Mouse (Mus musculus) lung, embryonic 14.5 days (tissue): ENCODE data around the gene Olfr351. TPM values are rescaled to one million over a fixed set of nuclear protein-coding genes. Genes with fewer than 3 reads are reported as not detected.

Source experiments
- ATAC-seq: fragments of 200-750 bp; cut with Nextera tagmentation; 2 replicates; pipeline ENCODE4 v1.8.0; 2017; ENCODE audit warnings: mild to moderate bottlenecking, moderate TSS enrichment, moderate library complexity; ENCODE audit not compliant: insufficient read depth
- DNase-seq: peaks from one replicate; pipeline ENCODE4 v3.0.0-alpha.2; 2015
- H3K27ac ChIP-seq: fragments of 300-500 bp; sonication (generic); 2 replicates; pipeline ENCODE4 v1.5.1; 2014; ENCODE audit warnings: low read depth, mild to moderate bottlenecking, moderate library complexity
- H3K27me3 ChIP-seq: fragments of 300-500 bp; sonication (generic); 2 replicates; pipeline ENCODE4 v1.6.1; 2014; ENCODE audit warnings: low read length, control low read depth; ENCODE audit not compliant: insufficient read depth
- H3K36me3 ChIP-seq: fragments of 300-500 bp; sonication (generic); 2 replicates; pipeline ENCODE4 v1.6.1; 2014; ENCODE audit warnings: control low read depth; ENCODE audit not compliant: insufficient read depth
- H3K4me1 ChIP-seq: fragments of 300-500 bp; sonication (generic); 2 replicates; pipeline ENCODE4 v1.6.1; 2014; ENCODE audit warnings: antibody characterized with exemption, control low read depth; ENCODE audit not compliant: insufficient read depth
- H3K4me2 ChIP-seq: fragments of 300-500 bp; sonication (generic); 2 replicates; pipeline ENCODE4 v1.6.1; 2014; ENCODE audit warnings: mild to moderate bottlenecking
- H3K4me3 ChIP-seq: fragments of 300-500 bp; sonication (generic); 2 replicates; pipeline ENCODE4 v1.5.1; 2014; ENCODE audit warnings: low read depth, low read length
- H3K9ac ChIP-seq: fragments of 300-500 bp; sonication (generic); 2 replicates; pipeline ENCODE4 v1.6.1; 2014
- H3K9me3 ChIP-seq: fragments of 300-500 bp; sonication (generic); 2 replicates; pipeline ENCODE4 v1.6.1; 2016; ENCODE audit warnings: low read depth, low read length, control low read depth
- CTCF ChIP-seq: IDR thresholded peaks from 2 replicates; pipeline ENCODE4 v1.5.1; 2016; ENCODE audit warnings: antibody characterized with exemption, low read depth
- WGBS: fragments of 180-500 bp; shearing (Covaris S2); extraction: QIAGEN DNeasy Blood & Tissue Kit; methylation state at CpG from one replicate; pipeline ENCODE4 v1.1.7; 2014; 5-methylcytosine and 5-hydroxymethylcytosine counted together
- polyA plus RNA-seq: library from polyadenylated mRNA; unstranded; fragments of >200 nt; fragmentation: Nextera tagmentation; extraction: Ambion mirVana; gene quantifications from 2 replicates; pipeline ENCODE4 v1.2.1, GENCODE M21; 2014

Gene Olfr351
- polyA plus RNA-seq: not detected in 2 replicates

DNA sequence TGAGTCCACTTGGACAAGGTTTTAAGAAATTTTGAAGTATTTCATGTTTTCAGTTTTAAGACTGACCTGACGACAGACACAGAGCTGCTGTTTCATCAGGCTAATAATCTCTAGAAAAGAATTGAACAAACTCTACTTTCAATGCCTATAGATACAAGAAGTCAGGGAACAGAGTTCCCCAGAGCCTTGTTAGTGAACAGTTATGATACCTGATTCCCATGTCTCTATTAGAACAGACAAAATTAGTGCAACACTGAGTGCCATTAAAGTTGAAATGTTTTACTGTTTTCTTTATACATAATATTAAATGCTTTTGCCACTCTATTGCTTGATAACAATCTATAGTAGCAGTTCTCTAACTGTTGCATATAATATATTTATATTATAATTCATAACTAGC lies at the start of gene Olfr351:
Gene Olfr351 (minus strand): TSS at position 101 of the 400 bp plus-strand sequence.
- ATAC-seq: no peak

DNA sequence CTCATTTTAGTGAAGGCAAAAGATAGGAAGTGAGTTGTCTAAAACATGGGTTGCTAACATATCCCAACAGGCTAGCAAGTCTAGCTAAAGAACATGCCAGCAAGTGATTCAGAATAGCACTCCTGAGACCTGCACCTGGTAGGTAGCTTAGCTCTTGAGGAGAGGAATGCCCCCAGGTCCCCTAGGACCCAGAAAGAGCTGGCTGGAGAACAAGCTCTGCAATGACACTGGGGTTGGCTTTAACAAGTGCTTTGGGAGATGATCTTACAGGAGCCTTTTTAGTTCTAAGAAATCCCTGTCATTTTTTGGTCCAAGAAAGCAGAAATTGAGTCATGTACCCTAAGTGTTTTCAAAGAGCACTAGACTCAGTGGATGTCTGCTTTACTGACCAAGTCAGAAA lies 42.9 kb upstream of the Olfr351 start, which contains the start of gene Olfr354:
Gene Olfr354 (plus strand): TSS at position 301 of the 400 bp plus-strand sequence.
- Histone ChIP-seq H3K27me3 (no peaks in the 10 kb centered on the region), H3K9me3 (no peaks in the 10 kb centered on the region), H3K4me1 (no peaks in the 10 kb centered on the region), H3K9ac (no peak within 1 kb of the TSS), H3K4me3 (no peak within 1 kb of the TSS), H3K4me2 (no peak within 1 kb of the TSS), H3K27ac (no peak within 1 kb of the TSS), H3K36me3 (no peaks in the 10 kb centered on the region)
- ATAC-seq (no peak), DNase-seq (no peak)
- no peak for TF ChIP-seq CTCF

More for the DNA sequence above, at the start of gene Olfr351:
- DNase-seq: no peak
- H3K9me3 ChIP-seq: no peaks in the 10 kb centered on the region
- H3K9ac ChIP-seq: no peak within 1 kb of the TSS
- H3K27ac ChIP-seq: no peak within 1 kb of the TSS
- no peaks in the 10 kb centered on the region for H3K36me3 ChIP-seq
- no peaks in the 10 kb centered on the region for H3K4me1 ChIP-seq
- TF ChIP-seq CTCF: no peak
- 71% methylated on average over 1 of the region's 1 CpGs for WGBS
- H3K27me3 ChIP-seq: no peaks in the 10 kb centered on the region
- H3K4me3 ChIP-seq: no peak within 1 kb of the TSS
- no peak within 1 kb of the TSS for H3K4me2 ChIP-seq

DNA sequence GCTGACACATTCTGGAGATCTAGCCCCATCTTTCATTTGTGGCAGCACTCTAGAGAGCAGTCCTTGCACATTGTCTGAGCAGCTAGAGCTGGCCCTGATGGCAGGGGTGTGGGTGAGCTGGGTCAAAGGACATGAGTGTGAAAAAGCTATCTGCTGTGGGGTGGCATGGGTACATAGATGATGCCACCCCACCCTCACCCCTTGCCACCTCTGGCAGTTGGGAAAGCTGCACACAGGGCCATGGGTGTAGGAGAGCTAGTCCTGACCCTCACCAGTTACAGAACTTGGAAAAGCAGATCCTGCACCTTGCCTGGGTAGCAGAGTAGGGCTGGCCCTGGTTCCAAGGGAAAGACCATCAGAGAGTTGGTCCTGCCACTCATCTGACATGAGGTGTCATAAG lies 34.7 kb upstream of the Olfr351 start:
- Histone ChIP-seq H3K36me3 (no peaks in the 10 kb centered on the region), H3K9me3 (no peaks in the 10 kb centered on the region), H3K27me3 (no peaks in the 10 kb centered on the region), H3K9ac (no peak overlapping the region), H3K4me2 (no peak overlapping the region), H3K4me1 (no peaks in the 10 kb centered on the region), H3K27ac (no peak overlapping the region), H3K4me3 (no peak overlapping the region)
- no peak for TF ChIP-seq CTCF
- no peak for ATAC-seq
- no peak for DNase-seq

DNA sequence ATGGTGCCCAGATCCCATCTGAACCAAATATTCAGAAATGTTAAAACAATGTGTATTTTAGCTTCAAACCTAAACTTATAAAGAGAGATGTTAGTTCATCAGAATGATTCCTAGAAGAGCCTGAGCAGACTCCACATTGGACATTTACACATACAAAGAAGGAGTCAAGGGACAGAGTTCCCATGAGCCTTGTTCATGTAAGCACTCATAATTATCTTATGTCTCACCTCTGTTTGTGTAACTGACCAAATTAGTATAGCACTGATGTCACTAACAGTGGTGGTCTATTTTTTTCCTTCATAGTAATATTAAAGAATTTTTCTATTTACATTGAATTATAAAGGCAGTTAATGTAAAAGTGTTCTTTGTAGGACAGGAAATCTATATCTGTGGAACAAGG lies 30.4 kb upstream of the Olfr351 start, which contains the start of gene Olfr353:
Gene Olfr353 (minus strand): TSS at position 101 of the 400 bp plus-strand sequence.
- Histone ChIP-seq H3K4me1 (no peaks in the 10 kb centered on the region), H3K4me3 (no peak within 1 kb of the TSS), H3K9me3 (no peaks in the 10 kb centered on the region), H3K27me3 (no peaks in the 10 kb centered on the region), H3K27ac (no peak within 1 kb of the TSS), H3K9ac (no peak within 1 kb of the TSS), H3K4me2 (no peak within 1 kb of the TSS), H3K36me3 (no peaks in the 10 kb centered on the region)
- TF ChIP-seq CTCF: no peak
- ATAC-seq (no peak), DNase-seq (no peak)

DNA sequence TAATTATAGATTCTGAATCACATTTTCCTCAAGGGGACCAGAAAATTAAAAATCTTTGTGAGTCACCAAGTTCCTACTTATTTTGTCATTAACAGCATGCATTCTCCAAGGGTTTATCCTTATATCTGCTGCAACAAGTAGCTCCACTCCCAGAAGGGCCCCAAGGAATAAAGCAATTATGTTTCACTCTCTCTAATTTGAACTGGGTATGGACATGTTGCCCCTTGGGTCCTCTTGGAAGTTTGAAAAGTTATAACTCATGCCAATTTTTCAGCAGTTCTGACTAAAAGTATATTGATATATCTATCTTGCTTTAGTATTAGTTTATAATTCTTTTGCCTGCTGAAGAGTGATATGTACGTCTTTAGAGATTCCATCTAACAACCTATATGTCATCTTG lies 5.7 kb upstream of the Olfr351 start, which contains the start of gene Olfr352:
Gene Olfr352 (plus strand): TSS at position 301 of the 400 bp plus-strand sequence.
- H3K4me1 ChIP-seq: no peaks in the 10 kb centered on the region
- no peak within 1 kb of the TSS for H3K4me3 ChIP-seq
- no peak within 1 kb of the TSS for H3K27ac ChIP-seq
- DNase-seq: no peak
- H3K27me3 ChIP-seq: no peaks in the 10 kb centered on the region
- no peak within 1 kb of the TSS for H3K4me2 ChIP-seq
- no peak for TF ChIP-seq CTCF
- H3K36me3 ChIP-seq: no peaks in the 10 kb centered on the region
- no peaks in the 10 kb centered on the region for H3K9me3 ChIP-seq
- no peak within 1 kb of the TSS for H3K9ac ChIP-seq
- no peak for ATAC-seq
- 82% methylated on average over 1 of the region's 1 CpGs for WGBS

DNA sequence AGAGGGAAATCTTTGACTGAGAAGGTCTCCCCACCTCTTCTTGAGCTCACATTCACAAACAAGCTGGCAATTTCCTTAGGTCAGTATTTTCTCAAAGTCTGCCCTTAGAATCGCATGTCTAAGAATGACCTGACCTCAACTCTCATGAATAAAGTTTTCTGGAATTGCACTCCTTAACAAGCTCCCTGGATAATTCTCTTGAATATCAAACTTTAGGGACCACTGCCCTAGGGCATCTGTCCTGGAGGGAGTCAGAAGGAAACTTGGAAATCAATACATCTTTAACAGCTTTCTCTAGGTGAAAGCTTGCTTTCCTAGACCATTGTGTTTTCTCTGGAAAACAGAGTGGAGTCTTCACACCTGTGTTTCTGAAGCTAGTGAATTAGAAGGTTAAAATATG lies 16.4 kb downstream of the Olfr351 start, which contains the start of gene Olfr350:
Gene Olfr350 (plus strand): TSS at position 301 of the 400 bp plus-strand sequence.
- Histone ChIP-seq H3K27me3 (no peaks in the 10 kb centered on the region), H3K4me1 (no peaks in the 10 kb centered on the region), H3K4me2 (no peak within 1 kb of the TSS), H3K36me3 (no peaks in the 10 kb centered on the region), H3K9ac (no peak within 1 kb of the TSS), H3K4me3 (no peak within 1 kb of the TSS), H3K9me3 (no peaks in the 10 kb centered on the region; the same call in 1 of the 2 replicates), H3K27ac (no peak within 1 kb of the TSS)
- 83% methylated on average over 1 of the region's 1 CpGs for WGBS
- ATAC-seq (no peak), DNase-seq (no peak)
- TF ChIP-seq CTCF: no peak

DNA sequence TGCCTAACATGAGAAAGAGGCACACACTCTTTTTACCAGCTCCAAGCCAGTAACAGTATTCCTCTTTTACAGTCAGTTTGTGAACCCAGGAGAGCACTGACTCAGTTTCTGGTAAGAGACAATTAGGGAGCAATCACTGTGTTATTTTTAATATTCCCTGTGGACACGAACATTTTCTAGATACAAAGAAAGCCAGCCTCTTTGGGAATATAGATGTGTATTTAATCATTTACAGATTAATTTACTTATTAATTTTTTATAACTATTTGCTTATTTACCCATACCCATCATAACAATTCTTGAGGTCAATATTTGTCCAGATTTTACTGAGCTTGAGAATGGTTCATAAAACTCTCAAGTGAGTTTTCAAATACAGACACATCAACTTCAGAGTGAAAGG lies 45.5 kb downstream of the Olfr351 start, which contains the start of gene Olfr3:
Gene Olfr3 (minus strand): TSS at position 101 of the 400 bp plus-strand sequence.
- no peak within 1 kb of the TSS for H3K9ac ChIP-seq
- no peaks in the 10 kb centered on the region; the same call in 1 of the 2 replicates for H3K9me3 ChIP-seq
- no peaks in the 10 kb centered on the region for H3K36me3 ChIP-seq
- H3K4me2 ChIP-seq: no peak within 1 kb of the TSS
- H3K4me3 ChIP-seq: no peak within 1 kb of the TSS
- no peak within 1 kb of the TSS for H3K27ac ChIP-seq
- H3K4me1 ChIP-seq: no peaks in the 10 kb centered on the region
- ATAC-seq (no peak), DNase-seq (no peak)
- no peaks in the 10 kb centered on the region for H3K27me3 ChIP-seq
- WGBS: 71% methylated on average over 1 of the region's 1 CpGs
- TF ChIP-seq CTCF: no peak

Other genes starting within 250 kb of the Olfr351 start
- gene Olfr345, start 222.6 kb downstream of the Olfr351 start, polyA plus RNA-seq: not detected in 2 replicates
- gene Olfr346, start 176.9 kb downstream of the Olfr351 start, polyA plus RNA-seq: not detected in 2 replicates
- gene Olfr347, start 130.8 kb downstream of the Olfr351 start, polyA plus RNA-seq: not detected in 2 replicates
- gene Olfr348, start 78.4 kb downstream of the Olfr351 start, polyA plus RNA-seq: not detected in 2 replicates
- gene Olfr50, start 72.1 kb downstream of the Olfr351 start, polyA plus RNA-seq: not detected in 2 replicates
- gene Olfr3, start 45.6 kb downstream of the Olfr351 start, polyA plus RNA-seq: not detected in 2 replicates
- not detected in 2 replicates for gene Olfr350, start 16.4 kb downstream of the Olfr351 start, polyA plus RNA-seq
- gene Olfr352, start 5.8 kb upstream of the Olfr351 start, polyA plus RNA-seq: not detected in 2 replicates
- gene Olfr353, start 30.3 kb upstream of the Olfr351 start, polyA plus RNA-seq: not detected in 2 replicates
- not detected in 2 replicates for gene Olfr354, start 43.0 kb upstream of the Olfr351 start, polyA plus RNA-seq
- gene Olfr355, start 66.2 kb upstream of the Olfr351 start, polyA plus RNA-seq: not detected in 2 replicates
- gene Olfr356, start 74.5 kb upstream of the Olfr351 start, polyA plus RNA-seq: not detected in 2 replicates
- not detected in 2 replicates for gene Olfr357, start 131.2 kb upstream of the Olfr351 start, polyA plus RNA-seq
- not detected in 2 replicates for gene Olfr358, start 146.7 kb upstream of the Olfr351 start, polyA plus RNA-seq
- gene Olfr360, start 203.1 kb upstream of the Olfr351 start, polyA plus RNA-seq: not detected in 2 replicates
- not detected in 2 replicates for gene Olfr361, start 226.6 kb upstream of the Olfr351 start, polyA plus RNA-seq